Mouse (Mus musculus) hematopoietic stem cell, adult 5-6 weeks (primary cell): Measurements from ENCODE around the gene 1110051M20Rik. TPM values are rescaled to one million over a fixed set of nuclear protein-coding genes. Genes with fewer than 3 reads are reported as not detected.
A peak's percentile ranks its signal among the peaks of the same experiment; 100 is the strongest.
"Not testable (repeated sequence)": the region's sequence is repeated elsewhere in the genome, so short reads cannot be mapped to it uniquely, and the experiment has no call there.

Experiments used
- ATAC-seq, 2 experiments: fragments of 125-278 bp in 1 of 2; replicated peaks in 1 of 2; 2 replicates each; pipeline ENCODE4 v1.8.0; 2016 to 2017; ENCODE audit warnings: inconsistent platforms in 2 of 2, mild to moderate bottlenecking in 2 of 2, moderate number of reproducible peaks in 2 of 2, low read depth in 1 of 2, moderate TSS enrichment in 1 of 2; ENCODE audit not compliant: low FRiP score in 2 of 2, poor library complexity in 2 of 2, severe bottlenecking in 2 of 2, insufficient read depth in 1 of 2, low TSS enrichment in 1 of 2
- total RNA-seq: library from RNA; stranded (forward); fragments of 172-1452, 232-1000 nt; gene quantifications from 2 replicates; pipeline ENCODE4 v1.2.3, GENCODE M21; 2017

Gene 1110051M20Rik
- total RNA-seq, result 11.0 and 19.3 TPM in 2 replicates

DNA sequence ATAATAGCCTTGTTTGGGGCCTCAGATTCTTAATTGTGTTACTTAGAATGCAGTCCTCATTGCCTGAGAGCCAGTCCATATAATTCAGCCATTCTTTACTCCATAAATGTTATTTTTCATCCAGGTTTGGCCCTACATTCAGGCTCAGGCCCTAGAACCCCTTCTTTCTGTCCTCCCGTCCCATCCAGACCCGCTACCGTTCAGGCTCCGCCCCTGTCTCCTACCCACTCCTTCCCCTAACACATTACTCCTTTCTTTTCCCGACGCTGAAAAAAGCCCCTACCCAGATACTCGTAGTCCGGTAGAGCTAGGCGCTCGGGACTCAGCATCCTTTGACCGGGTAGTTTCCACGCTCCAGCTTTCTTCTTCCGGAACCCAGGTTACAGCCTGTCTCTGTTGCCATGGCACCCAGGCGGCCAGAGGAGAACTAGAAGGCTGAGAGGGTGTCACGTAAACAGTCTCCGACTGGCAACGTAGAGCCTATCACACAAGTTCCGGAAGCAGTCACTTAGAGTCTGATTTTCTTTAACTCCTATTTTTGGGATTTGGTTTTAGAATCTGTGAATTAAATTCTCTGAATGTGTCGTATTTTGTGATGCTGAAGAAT lies at the start of gene 1110051M20Rik:
Gene 1110051M20Rik (minus strand): TSS at position 419 of the 607 bp plus-strand sequence.
- ATAC-seq, result peak; percentile 94 to 99

DNA sequence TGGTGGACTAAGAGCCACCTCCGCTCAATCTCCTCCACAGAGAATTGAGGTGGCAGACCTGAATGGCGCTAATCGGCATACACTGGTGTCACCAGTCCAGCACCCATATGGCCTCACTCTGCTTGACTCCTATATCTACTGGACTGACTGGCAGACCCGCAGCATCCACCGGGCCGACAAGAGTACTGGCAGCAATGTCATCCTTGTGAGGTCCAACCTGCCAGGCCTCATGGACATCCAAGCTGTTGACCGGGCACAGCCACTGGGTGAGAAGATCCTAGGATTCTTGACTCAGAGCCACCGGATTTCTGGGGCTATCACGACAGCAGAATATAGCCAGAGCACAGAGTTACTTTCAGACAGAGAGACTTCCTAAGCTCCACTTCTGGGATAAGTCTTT lies 49.5 kb upstream of the 1110051M20Rik start:
- no peak for ATAC-seq

DNA sequence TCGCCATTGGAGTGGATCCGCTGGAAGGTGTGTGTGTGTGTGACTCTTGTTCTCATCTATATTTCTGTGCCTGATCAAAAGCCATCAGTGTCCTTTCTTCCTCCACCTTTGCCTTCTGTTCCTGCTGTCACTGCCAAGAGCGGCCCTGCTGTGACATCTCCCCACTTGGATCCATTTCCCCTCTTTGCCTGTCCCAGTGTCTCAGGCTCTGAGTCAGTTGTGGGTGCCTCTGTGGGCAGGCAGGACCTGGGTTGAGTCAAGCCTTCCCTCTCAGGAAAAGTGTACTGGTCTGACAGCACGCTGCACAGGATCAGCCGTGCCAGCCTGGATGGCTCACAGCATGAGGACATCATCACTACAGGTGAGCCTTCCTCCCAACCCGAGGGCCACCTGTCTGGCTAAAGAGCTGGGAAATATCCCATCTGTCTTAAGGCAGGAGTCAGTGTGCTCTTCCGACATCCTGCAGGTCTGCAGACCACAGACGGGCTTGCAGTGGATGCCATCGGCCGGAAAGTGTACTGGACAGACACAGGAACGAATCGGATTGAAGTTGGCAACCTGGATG lies 47.6 kb upstream of the 1110051M20Rik start:
- no peak for ATAC-seq

DNA sequence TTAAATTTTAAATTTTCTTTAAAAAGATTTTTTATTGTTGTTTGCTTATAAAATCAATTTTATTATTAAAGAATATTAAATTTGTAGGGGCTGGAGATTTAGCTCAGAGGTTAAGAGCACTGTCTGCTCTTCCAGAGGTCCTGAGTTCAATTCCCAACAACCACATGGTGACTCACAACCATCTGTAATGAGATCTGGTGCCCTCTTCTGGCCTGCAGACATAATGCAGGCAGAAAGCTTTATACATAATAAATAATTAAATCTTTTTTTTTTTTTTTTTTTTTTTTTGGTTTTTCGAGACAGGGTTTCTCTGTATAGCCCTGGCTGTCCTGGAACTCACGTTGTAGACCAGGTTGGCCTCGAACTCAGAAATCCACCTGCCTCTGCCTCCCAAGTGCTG lies 42.8 kb upstream of the 1110051M20Rik start:
- ATAC-seq, result not testable (repeated sequence)

DNA sequence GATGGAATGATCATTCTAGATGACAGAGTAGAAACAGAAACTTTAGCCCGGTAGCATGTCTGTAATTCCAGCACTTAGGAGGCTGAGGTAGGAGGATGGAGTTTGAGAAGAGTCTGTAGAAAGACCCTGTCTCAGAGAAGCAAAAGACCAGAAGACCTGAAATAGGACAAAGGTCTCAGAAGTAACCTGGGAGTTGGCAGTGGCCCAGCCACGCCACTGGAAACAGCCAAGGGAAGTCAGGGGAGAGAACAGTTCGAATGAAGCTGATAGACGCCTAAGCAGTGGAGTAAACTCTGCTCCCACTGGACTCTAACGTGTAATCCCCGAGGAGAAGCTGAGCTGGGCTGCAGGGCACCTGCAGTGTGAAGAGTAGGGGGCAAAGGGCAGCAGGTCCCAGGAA lies 40.8 kb upstream of the 1110051M20Rik start:
- no peak for ATAC-seq

DNA sequence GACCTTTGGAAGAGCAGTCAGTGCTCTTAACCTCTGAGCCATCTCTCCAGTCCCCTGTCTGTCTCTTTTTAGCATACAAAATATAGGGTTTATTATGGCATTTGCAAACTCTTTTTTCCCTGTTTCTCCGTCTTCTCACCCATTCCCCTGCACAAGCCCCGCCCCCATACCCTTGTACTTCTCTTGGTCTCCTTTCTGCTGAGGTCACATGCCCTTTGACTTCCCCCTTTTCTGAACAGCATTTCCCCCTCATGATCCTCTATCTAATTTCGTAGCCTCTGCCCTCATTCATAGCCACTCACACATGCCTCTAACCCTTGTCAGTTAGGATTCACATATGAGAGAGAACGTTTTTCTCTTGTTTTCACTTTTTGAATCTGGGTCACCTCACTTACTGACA lies 40.2 kb upstream of the 1110051M20Rik start:
- peak; percentile 61 to 76 for ATAC-seq

DNA sequence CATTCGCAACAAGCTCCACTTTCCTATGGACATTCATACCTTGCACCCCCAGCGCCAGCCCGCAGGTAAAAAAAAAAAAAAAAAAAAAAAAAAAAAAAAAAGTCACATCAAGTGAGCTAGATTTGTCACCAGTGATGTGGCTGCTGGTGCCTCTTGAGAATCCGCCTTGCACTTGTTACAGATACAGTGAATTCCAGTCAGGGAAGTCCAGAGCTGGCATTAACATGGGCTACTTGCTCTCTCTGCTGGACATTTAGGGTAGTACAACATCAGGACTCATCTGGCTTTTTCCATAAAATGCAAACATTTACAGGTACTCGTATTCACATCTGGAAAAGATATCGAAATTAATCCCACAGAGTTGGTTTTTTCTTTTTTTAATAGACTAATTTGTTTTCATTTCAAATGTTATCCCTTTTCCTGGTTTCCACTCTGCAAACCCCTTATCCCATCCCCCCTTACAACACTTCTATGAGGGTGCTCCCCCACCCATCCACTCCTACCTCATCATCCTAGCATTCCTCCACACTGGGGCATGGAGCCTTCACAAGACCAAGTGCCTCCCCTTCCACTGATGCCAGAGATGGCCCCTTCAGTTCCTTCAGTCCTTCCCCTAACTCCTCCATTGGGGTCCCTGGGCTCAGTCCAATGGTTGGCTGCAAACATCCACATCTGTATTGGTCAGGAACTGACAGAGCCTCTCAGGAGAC lies 36.5 kb upstream of the 1110051M20Rik start:
- peak; percentile 62 to 65; a peak in 2 of 4 replicates for ATAC-seq

DNA sequence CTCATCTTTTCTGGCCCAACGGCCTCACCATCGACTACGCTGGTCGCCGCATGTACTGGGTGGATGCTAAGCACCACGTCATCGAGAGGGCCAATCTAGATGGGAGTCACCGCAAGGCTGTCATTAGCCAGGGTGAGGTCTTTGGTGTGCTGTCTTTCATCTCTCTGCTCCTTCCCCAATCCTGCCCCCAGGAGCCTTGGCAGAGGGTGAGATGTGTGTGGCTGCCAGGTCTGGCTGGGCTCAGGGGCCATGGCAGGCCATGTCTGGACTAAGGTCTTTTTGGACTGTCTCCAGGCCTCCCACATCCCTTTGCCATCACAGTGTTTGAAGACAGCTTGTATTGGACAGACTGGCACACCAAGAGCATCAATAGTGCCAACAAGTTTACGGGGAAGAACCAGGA lies 35.9 kb upstream of the 1110051M20Rik start:
- no peak for ATAC-seq

DNA sequence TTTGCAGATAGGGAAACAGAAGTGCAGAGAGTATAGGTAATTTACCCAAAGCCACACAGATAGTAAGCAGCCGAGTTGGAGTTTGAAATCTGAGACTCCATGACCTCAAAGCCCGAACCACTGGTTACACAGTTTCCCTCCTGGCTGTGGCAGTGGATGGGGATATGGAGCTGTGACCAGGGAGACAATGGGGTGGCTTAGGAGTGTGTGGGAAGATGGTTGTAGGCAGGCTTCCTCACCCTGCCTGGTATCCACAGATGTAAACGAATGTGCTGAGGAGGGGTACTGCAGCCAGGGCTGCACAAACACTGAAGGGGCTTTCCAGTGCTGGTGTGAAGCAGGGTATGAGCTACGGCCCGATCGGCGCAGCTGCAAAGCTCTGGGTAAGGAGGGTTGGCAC lies 32.3 kb upstream of the 1110051M20Rik start:
- no peak for ATAC-seq

DNA sequence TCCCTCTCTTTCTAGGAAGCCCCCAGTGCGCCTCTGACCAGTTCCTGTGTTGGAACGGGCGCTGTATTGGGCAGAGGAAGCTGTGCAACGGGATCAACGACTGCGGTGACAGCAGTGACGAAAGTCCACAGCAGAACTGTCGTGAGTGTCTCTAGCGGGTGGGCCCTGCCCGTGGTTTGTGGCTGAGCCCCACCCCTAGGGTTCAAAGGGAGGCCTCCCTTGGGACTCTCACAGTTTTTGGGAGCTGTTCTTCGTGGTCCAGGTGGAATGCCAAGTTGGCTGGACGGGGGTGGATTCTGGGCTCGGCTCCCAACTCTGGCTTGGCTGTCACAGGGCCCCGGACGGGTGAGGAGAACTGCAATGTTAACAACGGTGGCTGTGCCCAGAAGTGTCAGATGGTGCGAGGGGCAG lies 31.8 kb upstream of the 1110051M20Rik start:
- ATAC-seq, result peak; percentile 71 to 82

DNA sequence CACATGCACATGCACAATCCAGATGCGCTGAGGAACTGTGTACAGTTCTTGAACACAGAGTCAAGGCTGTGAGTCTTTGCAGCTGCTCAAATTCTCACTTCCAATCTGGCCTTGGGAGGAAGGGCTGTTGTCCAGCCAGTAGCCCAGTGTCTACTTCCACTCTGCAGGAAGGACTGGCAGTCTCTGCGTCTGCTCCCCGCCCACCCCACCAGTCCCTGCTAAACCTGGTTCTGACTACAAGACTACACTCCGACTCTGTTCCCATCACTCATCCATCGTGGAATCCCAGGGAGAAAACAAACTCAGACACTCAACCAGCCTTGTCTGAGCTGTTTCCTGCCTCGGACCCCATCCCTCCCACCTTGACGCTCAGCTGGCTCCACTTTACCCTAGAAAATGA lies 31.3 kb upstream of the 1110051M20Rik start:
- 0 out of 4 replicates have a peak, but pooled peaks of 1 of the 2 experiments have one; percentile 11 for ATAC-seq

DNA sequence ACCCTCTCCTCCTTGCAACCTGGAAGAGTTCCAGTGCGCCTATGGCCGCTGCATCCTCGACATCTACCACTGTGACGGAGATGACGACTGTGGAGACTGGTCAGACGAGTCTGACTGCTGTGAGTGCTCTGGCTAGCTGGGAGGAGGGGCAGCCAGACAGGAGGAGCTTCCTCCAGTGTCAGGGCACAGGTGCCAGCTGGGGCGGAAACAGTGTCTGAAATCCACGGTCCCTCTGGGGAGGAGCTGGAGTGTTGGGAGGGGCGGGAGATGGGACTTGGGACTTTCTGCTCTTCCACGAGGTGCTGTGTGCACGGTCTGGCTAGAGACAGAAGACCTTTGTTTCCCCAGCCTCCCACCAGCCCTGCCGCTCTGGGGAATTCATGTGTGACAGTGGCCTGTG lies 29.9 kb upstream of the 1110051M20Rik start:
- ATAC-seq, result no peak

DNA sequence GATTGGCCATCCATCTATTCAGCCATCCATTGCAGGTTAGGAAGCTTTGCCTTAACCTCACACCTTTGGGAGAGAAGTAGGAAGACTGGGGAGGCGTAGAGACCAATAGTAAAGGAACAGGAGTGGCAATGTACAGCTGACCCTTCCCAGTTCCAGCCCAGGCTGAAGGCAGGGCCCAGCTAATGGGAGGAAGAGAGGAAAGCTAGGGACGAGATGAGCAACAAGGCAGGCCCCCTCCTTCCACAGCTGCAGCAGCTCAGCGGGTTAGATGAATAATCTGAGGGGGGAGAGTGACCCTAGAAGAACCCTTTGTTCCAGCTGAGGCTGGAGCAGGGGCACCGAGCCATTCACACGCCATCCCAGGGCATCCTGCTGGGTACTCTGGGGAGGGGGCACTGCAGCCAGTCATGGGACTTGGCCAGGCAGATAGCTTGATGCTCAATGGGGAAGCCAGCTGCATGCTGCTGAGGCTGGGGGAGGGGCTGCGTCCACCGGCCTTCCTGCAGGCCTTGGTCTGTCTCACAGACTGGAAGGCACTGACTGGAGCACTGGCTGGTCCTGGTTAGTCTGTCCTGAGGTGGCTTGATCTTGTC lies 25.6 kb upstream of the 1110051M20Rik start:
- ATAC-seq, result no peak

DNA sequence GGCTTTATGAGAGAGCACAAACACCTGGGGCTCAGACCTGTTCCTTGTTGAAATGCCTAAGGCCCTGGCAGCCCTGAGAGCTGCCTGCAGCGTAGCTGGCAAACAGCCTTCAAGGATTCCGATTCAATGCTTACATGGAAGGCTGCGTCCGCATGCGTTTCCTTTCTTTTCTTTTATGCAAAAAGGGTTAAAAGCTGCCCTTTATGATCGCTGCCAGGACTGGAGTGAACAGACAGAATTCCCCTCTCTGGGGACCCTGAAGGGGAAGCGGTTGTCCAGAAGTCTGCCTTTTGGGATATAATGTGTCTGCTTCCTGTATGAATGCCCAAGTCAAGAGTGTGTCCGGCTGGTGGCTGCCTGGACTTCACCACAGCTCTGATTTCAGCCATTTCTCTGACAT lies 23.1 kb upstream of the 1110051M20Rik start:
- ATAC-seq, result no peak

DNA sequence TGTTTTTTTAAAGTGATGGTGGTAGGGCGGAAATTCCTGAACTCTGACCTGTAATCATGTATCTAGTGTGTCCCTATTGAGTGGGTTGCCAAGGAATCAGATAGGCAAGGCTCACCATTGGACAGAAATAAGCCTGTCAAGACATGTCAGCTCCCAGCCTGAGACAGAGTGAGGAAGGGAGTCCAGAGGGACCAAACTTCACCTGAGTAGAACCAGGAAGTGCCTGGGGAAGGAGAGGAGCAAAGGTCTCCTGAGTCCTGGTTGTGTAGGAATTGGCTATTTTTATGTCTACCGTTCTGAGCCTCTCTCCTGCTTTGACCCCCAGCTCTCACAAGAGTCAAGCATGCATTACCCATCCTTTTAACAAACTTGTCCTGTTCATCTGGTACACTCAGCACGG lies 21.4 kb upstream of the 1110051M20Rik start:
- ATAC-seq, result no peak

DNA sequence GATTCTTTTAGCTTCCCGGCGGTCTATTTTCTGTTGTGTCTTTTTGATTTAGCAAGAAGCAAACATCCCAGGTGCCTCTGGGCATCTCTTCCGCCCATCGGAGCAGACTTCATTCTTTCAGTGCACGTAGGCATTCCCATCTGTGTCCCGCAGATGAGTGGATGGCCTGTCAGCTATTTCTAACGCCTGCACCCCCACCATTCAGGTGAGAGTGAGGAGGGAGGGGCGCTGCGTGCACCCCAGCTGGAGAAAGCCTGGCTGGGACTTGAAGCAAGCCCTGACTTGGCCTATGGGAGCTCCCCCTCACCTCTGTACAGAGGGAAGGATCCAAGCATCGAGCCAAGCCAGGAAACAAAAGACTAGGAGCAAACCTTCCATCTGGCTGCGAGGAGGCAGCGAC lies 18.2 kb upstream of the 1110051M20Rik start:
- no peak for ATAC-seq

DNA sequence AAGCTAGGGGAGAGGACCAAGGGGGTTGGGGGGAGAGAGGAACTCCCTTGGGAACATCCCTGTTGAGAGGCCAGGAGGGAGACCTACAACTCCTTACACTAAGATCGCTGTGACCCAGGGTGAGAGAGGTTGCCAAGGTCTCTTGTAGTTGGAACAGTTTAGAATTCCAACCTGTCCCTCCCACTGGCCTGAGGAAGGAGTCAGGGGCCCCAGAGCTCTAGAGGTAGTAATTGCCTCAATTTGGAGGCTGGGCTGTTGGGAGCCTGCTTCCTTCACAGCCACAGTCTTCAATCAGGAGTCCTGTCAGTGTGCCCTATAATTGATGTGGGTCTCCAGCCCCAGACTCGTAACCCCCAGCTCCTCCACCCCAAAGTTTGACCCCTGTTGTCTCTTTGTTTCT lies 17.7 kb upstream of the 1110051M20Rik start:
- no peak for ATAC-seq

DNA sequence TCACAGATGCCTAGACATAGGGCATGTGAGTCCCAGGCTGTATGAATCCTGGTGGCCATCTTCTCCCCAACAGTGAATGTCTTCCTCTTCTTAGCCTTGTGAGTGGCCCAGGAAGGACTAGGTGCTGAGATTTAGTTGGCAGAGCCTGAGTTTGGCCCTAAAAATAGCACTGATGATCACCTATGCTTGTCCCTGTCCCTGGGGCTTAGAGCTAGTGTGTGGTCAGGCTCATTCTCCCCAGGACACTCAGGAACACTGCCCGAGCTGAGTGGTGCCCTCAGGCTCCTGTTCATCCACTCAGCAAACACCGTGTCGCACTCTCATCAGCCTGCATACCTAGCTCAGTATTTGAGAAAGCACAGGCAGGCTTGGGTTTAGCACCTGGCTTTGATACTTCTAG lies 16.8 kb upstream of the 1110051M20Rik start:
- ATAC-seq, result no peak
